Mouse (Mus musculus) frontal cortex, postnatal 10 days (tissue): ENCODE results near the gene Tal1.

Experiments used
- DNase-seq, 2 experiments: peaks; one replicate each; pipeline ENCODE4 v3.0.0; 2022; ENCODE audit warnings: low spot score in 2 of 2, mixed read lengths in 1 of 2

The Tal1 gene

GRCm38 (mm10) chr4:115056371-115056920 is at the start of gene Tal1:
Gene Tal1 (plus strand): TSS chr4:115056426.
- no peak for DNase-seq

- DNase-seq: no peak
Observed at GRCm38 (mm10) chr4:115014276-115014675, 42.0 kb upstream of the Tal1 start.

DNA sequence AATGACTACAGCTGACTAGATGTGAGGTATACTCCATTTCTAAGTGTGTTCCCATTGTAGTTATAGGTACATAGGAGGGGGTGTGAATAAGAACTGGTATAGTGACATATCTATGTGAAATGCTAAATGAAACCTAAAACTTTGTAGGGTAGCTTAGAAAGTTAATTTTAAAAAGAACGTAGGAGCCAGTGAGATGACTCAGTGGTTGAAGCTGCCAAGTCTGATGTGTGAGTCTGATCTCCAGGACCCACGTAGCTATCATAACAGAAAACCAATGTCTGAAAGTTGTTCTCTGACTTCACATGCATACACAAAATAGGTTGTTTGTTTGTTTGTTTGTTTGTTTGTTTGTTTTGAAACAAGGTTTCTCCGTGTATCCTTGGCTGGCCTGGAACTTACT is 36.2 kb upstream of the Tal1 start:
- DNase-seq: no peak

GRCm38 (mm10) chr4:115035043-115035442 is 21.2 kb upstream of the Tal1 start:
- no peak for DNase-seq

- DNase-seq: peak in 1 of 2 experiments; percentile 49
Observed at GRCm38 (mm10) chr4:115038242-115038641, 18.0 kb upstream of the Tal1 start.

DNA sequence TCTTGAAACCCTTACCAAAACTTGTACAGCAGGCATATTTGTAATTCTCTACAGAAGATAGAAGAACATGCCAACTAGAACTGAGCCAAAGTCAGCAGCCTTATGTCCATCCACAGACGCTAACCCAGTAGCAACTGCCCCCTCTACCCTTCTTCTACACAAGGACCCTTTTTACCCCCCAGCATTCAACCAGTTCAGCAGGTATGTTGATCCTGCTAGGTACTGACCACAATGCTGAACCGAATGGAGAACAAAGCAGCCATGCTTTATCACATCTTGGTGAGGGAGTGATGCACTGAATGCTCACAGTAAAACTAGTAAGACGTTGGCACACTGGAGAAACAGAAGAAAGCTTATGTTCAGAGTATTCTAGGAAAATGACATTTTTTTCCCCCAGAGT is 10.6 kb upstream of the Tal1 start:
- DNase-seq: no peak

DNA sequence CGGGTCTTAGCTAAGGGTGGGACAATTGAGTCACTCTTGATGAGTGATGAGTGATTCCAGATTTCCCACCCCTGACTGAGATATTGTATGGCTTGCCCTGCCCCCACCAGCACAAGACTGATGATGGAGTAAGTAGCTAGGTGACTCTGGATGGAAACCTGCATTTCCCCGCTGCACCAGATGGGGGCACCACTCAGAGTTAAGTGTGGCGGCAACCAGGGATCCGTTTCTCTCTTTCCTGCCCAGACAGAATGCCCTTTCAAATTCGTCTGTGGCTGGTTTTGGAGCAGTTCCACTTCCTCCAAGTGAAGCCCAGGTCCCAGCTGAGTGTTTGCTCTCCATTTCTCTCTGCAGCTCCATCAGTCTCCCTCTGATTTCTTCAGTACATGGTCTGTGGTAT is 8.5 kb upstream of the Tal1 start:
- peak in 1 of 2 experiments; percentile 51 for DNase-seq

DNA sequence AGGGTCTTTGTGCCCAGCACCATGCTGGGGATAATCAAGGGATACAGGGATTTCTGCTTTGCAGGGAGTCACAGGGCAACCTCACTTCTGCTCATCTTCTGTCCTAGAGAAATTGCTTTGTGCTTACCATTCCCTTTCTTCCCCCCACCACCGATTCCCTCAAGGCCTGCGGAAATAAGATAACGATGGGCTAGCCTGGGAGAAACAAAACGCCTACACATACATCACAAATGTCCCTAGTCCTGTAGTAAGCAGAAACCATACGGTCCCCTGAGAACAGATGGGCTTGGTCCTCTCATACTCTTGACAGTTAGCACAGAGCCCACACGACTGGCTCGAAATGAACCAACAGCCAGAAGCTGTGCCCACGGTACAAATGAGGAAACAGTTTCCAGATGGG is 8.0 kb upstream of the Tal1 start:
- no peak for DNase-seq

- DNase-seq: no peak
Observed at GRCm38 (mm10) chr4:115051245-115051644, 5.0 kb upstream of the Tal1 start.

DNA sequence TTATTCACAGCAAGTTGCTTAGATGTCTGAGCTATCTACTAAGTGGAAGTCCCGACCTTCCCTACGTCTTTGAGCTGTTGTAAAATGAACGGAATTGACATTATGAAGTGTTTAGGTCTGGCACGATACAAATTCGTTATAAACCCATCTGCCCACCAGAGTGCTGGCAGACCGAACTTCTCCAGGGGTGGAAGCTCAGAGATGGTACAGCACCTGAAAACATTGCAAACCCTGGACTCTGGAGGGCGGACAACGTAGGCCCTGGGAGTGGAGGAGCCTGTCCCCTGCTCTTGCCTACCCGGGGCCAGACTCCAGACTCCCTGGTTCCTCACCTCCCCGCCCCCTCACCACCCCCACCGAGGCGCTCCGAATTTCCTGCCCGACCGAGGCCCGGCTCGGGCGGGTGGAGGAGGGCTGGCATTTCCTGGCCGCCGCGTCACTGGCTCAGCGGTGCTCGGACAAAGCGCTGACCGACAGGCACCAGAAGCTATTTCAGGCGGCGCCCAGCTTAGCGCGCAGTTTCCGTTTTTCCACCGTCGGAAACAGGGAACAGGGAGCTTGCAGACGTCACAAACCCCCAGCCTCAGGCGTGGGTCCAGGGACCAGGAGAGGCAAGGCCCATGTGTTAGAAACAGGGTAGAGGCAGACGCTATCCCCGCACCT is 3.8 kb upstream of the Tal1 start:
- peak in 1 of 2 experiments; percentile 53 for DNase-seq

- no peak for DNase-seq
Observed at GRCm38 (mm10) chr4:115055044-115055443, 1.2 kb upstream of the Tal1 start.

GRCm38 (mm10) chr4:115055691-115056090 is 535 bp upstream of the Tal1 start:
- DNase-seq: no peak

GRCm38 (mm10) chr4:115056921-115057673 is 871 bp downstream of the Tal1 start:
- peak in 1 of 2 experiments; percentile 51 for DNase-seq

DNA sequence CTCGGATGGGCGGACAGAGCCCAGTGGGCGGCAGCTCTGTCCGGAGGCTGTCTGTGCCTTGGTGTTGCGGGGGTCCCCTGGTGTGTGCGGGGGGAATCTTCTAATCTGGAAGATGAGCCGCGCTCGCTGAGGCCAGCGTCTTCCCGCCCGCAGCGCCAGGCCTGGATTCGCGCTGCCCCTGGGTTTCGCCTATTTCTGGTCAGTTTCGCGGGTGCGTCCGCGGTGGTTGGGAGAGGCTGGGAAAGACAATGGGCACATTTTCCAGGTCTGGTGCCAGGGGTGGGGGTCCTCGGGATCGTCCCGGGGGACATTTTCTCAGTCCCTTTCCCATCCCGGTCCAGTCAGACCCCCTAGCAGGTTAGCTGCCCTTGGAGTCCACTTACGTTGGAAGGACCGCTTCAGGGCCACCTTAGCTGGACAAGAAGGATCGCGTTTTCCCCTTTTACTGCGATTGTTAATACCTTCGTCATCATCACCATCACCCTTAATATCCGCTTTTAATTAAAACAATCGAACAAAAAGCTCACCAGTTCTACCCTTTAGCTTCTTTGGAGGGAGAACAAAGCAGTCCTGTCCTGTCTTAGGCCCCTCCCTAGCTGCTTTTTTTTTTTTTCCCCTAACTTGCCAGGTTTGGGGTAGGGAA is 1.6 kb downstream of the Tal1 start:
- no peak for DNase-seq

DNA sequence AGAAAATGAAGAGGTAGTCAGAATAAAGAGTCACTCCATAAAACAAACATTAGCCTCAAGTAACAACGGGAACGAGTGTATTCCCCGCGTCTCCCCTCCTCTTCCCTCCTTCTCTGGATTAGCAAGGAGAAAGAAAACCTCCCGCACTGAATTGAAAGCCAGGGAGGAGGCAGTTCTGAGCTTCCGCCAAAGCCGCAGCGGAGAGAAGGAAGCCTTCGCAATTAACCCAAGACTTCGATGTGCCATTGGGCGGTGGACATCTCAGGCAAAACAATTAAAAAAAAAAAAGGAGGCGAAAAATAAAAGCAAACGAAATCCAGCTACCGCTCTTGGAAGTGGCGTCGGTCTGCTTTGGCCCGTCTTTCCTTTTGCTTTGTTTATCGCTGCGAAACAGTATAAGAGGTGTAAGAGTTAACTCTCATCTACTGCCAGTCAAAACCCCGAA is 2.1 kb downstream of the Tal1 start:
- DNase-seq: no peak

DNA sequence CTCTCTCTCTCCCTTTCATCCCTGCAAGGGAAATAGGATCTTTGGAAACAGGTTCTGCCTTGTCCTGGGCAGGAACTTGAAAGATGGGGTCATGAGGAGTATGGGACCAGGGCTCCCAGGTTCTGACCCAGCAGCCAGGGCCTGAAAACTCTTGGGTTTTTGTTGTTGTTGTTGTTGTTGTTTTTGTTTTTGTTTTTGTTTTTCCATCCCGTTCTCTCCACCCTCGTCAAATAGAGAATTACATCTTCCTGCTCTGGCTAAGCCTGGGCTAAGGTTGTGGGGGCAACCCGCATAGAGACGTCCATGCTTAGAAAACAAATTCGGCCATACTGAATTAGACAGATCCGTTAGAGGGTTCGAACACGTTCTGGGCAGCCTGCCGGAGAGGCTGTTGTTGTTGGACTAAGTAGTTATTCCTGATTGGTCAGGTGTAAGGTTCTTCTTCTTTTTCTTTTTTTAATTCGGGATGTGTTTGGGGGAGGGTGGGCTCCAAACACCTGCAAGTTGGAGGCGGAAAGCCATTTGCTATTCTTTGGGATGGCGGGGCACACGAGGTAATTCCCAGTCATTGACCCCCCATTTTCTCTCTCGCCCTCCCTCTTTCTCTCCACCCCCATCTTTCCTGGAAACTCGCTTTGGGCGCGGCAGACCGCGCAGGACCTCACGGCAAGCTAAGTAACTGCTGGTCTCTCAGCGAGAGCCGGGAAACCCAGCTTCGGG is 2.8 kb downstream of the Tal1 start:
- DNase-seq: no peak

- no peak for DNase-seq
Observed at GRCm38 (mm10) chr4:115059871-115060270, 3.6 kb downstream of the Tal1 start.

GRCm38 (mm10) chr4:115060753-115061152 is 4.5 kb downstream of the Tal1 start:
- no peak for DNase-seq

GRCm38 (mm10) chr4:115062540-115062874 is 6.3 kb downstream of the Tal1 start:
- no peak for DNase-seq

DNA sequence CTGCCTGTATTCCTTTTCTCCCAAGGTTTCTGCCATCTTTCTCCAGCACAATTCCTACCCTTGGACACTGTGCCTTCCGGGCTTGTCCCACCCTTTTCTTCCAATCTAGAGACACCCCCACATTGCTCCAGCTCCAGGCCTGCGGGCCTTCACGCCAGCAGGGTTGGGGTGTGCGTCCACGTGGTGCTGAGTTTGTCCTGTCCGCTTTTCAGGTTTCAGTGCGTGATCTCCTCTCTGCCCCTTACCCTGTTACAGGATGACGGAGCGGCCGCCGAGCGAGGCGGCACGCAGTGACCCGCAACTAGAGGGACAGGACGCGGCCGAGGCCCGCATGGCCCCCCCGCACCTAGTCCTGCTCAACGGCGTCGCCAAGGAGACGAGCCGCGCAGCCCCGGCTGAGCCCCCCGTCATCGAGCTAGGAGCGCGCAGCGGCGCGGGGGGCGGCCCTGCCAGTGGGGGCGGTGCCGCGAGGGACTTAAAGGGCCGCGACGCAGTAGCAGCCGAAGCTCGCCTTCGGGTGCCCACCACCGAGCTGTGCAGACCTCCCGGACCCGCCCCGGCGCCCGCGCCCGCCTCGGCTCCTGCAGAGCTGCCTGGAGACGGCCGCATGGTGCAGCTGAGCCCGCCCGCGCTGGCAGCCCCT is 6.8 kb downstream of the Tal1 start:
- peak; percentile 37 to 60 for DNase-seq

- DNase-seq: no peak
Observed at GRCm38 (mm10) chr4:115063518-115064239, 7.5 kb downstream of the Tal1 start.
